Mouse (Mus musculus) midbrain, embryonic 14.5 days (tissue): ENCODE results near the gene B3gnt5. TPM values are rescaled to one million over a fixed set of nuclear protein-coding genes. Genes with fewer than 3 reads are reported as not detected.

Experiments used
- ATAC-seq: fragments of 200-750 bp; cut with Nextera tagmentation; 2 replicates; pipeline ENCODE4 v1.8.0; 2017; ENCODE audit warnings: moderate number of reproducible peaks, moderate library complexity; ENCODE audit not compliant: low FRiP score, low TSS enrichment
- DNase-seq: peaks from one replicate; pipeline ENCODE4 v3.0.0-alpha.2; 2015
- H3K27ac ChIP-seq: fragments of 300-500 bp; sonication (generic); replicated peaks from 2 replicates; pipeline ENCODE4 v1.5.1; 2014; ENCODE audit warnings: mild to moderate bottlenecking, low read depth, low read length, moderate library complexity
- H3K27me3 ChIP-seq: fragments of 300-500 bp; sonication (generic); 2 replicates; pipeline ENCODE4 v1.6.1; 2014; ENCODE audit warnings: low read length, control low read depth, mixed read lengths; ENCODE audit not compliant: control insufficient read depth, insufficient read depth
- H3K36me3 ChIP-seq: fragments of 300-500 bp; sonication (generic); 2 replicates; pipeline ENCODE4 v1.6.1; 2014; ENCODE audit warnings: low read length, control low read depth; ENCODE audit not compliant: control insufficient read depth, insufficient read depth
- H3K4me1 ChIP-seq: fragments of 300-500 bp; sonication (generic); 2 replicates; pipeline ENCODE4 v1.6.1; 2014; ENCODE audit warnings: mild to moderate bottlenecking, antibody characterized with exemption, low read length, control low read depth; ENCODE audit not compliant: control insufficient read depth, insufficient read depth
- H3K4me2 ChIP-seq: fragments of 300-500 bp; sonication (generic); 2 replicates; pipeline ENCODE4 v1.6.1; 2014; ENCODE audit warnings: mild to moderate bottlenecking, low read length, moderate library complexity
- H3K4me3 ChIP-seq: fragments of 300-500 bp; sonication (generic); replicated peaks from 2 replicates; pipeline ENCODE4 v1.5.1; 2014; ENCODE audit warnings: low read depth, low read length
- H3K9ac ChIP-seq: fragments of 300-500 bp; sonication (generic); replicated peaks from 2 replicates; pipeline ENCODE4 v1.6.1; 2014; ENCODE audit warnings: mild to moderate bottlenecking, low read length, moderate library complexity
- H3K9me3 ChIP-seq: fragments of 300-500 bp; sonication (generic); 2 replicates; pipeline ENCODE4 v1.6.1; 2016; ENCODE audit warnings: low read length, control low read depth, mixed read lengths; ENCODE audit not compliant: control insufficient read depth
- WGBS: fragments of 180-500 bp; shearing (Covaris S2); extraction: QIAGEN DNeasy Blood & Tissue Kit; methylation state at CpG from one replicate; pipeline ENCODE4 v1.1.7; 2014; 5-methylcytosine and 5-hydroxymethylcytosine counted together
- polyA plus RNA-seq: library from polyadenylated mRNA; unstranded; fragments of >200 nt; fragmentation: Nextera tagmentation; extraction: Ambion mirVana; gene quantifications from 2 replicates; pipeline ENCODE4 v1.2.1, GENCODE M21; 2014

The B3gnt5 gene
- polyA plus RNA-seq, 1 experiment from 2014 or later, result 65.9 TPM

DNA sequence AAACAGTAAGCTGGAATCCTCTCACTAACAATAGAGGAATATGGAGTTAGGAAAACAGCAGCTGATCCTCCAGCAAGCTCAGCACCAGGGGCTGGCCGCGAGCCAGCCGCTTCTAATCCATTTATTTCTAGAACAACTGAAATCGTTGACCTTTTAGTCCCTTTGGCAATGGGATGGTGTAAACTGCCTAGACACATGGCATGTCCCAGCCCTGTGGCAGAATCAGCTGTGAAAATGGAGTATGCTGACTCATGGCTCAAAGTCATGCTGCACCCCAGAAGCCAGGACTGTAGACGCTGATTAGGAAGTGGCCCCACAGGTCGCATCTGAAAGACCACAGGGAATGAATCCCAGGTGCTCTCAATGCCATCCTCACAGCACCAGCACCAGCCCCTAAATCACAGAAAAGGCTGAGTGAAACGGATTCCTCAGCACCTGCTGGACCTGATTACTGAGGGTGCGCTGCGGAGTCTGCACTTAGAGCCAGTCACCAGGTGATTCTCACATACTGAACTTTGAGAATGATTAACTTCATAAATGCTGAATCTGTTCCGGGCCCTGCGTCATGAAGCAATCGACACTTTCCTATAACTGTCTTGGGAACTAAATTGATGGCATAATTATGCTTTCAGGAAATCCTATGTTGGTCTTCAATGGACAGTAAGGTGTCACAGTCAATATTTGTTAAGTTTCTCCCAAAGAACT lies 26.5 kb downstream of the B3gnt5 start:
- H3K9me3 ChIP-seq, result no peaks in the 10 kb centered on the region
- 58% methylated on average over 12 of the region's 12 CpGs for WGBS
- no peak overlapping the region for H3K4me3 ChIP-seq
- ATAC-seq (no peak), DNase-seq (peak; percentile 66)
- no peaks in the 10 kb centered on the region for H3K27me3 ChIP-seq
- no peaks in the 10 kb centered on the region for H3K36me3 ChIP-seq
- H3K4me1 ChIP-seq, result no peaks in the 10 kb centered on the region
- no peak overlapping the region for H3K27ac ChIP-seq
- H3K4me2 ChIP-seq, result no peak overlapping the region
- no peak overlapping the region for H3K9ac ChIP-seq

DNA sequence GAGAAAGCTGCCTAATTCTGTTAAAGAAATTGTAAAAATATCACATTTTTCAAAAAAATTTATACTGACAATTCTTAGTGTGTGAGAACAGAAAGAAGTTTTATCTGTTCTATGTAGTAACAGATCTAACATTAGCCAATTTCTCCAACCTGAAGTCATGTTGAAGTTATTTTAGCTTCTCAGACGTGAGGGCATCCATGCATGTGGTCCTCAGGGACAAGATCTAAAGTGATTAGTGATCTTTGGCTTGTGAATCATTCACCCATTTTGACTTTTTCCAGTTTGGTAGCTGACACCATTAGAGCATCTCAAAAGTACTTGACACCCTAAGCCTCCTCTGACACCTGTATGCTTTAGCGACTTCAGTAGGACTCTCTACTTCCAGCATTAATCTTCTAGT lies 29.9 kb downstream of the B3gnt5 start:
- 78% methylated on average over 2 of the region's 2 CpGs for WGBS
- Histone ChIP-seq H3K27ac (no peak overlapping the region), H3K9ac (no peak overlapping the region), H3K9me3 (no peaks in the 10 kb centered on the region), H3K4me2 (no peak overlapping the region), H3K4me1 (no peaks in the 10 kb centered on the region), H3K36me3 (no peaks in the 10 kb centered on the region), H3K4me3 (no peak overlapping the region), H3K27me3 (no peaks in the 10 kb centered on the region)
- ATAC-seq (no peak), DNase-seq (no peak)

DNA sequence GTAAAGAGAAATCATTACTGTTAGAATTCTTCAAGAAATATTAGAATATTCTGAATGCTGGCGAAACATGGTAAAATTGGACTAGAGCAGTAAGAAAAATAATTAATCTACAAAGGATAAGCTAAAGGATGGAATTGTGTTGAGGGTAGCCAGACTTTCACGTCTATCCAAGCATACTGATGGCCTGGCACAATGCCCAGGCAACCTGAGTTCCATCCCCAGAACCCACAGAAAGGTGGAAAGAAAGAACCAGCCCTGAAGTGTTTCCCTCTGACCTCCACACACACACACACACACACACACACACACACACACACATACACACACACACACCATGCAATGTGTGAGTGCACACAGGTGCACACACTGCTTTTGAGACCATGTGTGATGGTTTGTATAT lies 58.8 kb downstream of the B3gnt5 start:
- H3K27me3 ChIP-seq, result no peaks in the 10 kb centered on the region
- H3K9me3 ChIP-seq, result no peaks in the 10 kb centered on the region
- ATAC-seq, result no peak
- WGBS, result 77% methylated on average over 2 of the region's 2 CpGs
- no peak overlapping the region for H3K4me2 ChIP-seq
- no peak for DNase-seq
- no peaks in the 10 kb centered on the region for H3K4me1 ChIP-seq
- no peak overlapping the region for H3K27ac ChIP-seq
- H3K4me3 ChIP-seq, result no peak overlapping the region
- H3K36me3 ChIP-seq, result no peaks in the 10 kb centered on the region
- H3K9ac ChIP-seq, result no peak overlapping the region

Other genes with a start within 250 kb of the B3gnt5 start
- gene Olfr167, start 237.9 kb upstream of the B3gnt5 start, polyA plus RNA-seq, result not detected in 2 replicates
- not detected in 2 replicates for gene Olfr168, start 224.7 kb upstream of the B3gnt5 start, polyA plus RNA-seq
- not detected in 2 replicates for gene Olfr169, start 188.4 kb upstream of the B3gnt5 start, polyA plus RNA-seq
- not detected in 2 replicates for gene Olfr170, start 148.3 kb upstream of the B3gnt5 start, polyA plus RNA-seq
- gene Olfr171, start 130.3 kb upstream of the B3gnt5 start, polyA plus RNA-seq, result not detected in 2 replicates
- 0.08 TPM in 1 of 2 replicates, not detected in the other for gene Lamp3, start 53.8 kb upstream of the B3gnt5 start, polyA plus RNA-seq
- 2.6 and 4.4 TPM in 2 replicates for gene Klhl6, start 222.8 kb downstream of the B3gnt5 start, polyA plus RNA-seq